Mouse (Mus musculus): Measurements from ENCODE around the gene Cyp2g1. TPM values are rescaled to one million over a fixed set of nuclear protein-coding genes. Genes with fewer than 3 reads are reported as not detected.
"Not testable (repeated sequence)": the region's sequence is repeated elsewhere in the genome, so short reads cannot be mapped to it uniquely, and the experiment has no call there.

The Cyp2g1 gene
- polyA plus RNA-seq, 1 experiment from 2014 or later, result not detected

- H3K4me3 ChIP-seq (ENCODE audit: low read depth, low read length); H3K9ac ChIP-seq (ENCODE audit: low read length); H3K27ac ChIP-seq (ENCODE audit: low read depth); DNase-seq (ENCODE audit: low spot score); H3K4me1 ChIP-seq (replicated peaks; ENCODE audit: control insufficient read depth, insufficient read depth, low read length); H3K9me3 ChIP-seq (ENCODE audit: control insufficient read depth, low read length); H3K4me2 ChIP-seq (ENCODE audit: low read length); H3K27me3 ChIP-seq (replicated peaks; ENCODE audit: control insufficient read depth, insufficient read depth, low read length); H3K36me3 ChIP-seq (ENCODE audit: control insufficient read depth, insufficient read depth, low read length); ATAC-seq (replicated peaks; ENCODE audit: low FRiP score, low TSS enrichment, low read depth): not testable (repeated sequence)
- 59% methylated on average over 7 of the region's 7 CpGs for WGBS
Measured at GRCm38 (mm10) chr7:26832668-26833067, 24.0 kb downstream of the Cyp2g1 start.

- H3K4me2 ChIP-seq (ENCODE audit: low read length); H3K9me3 ChIP-seq (ENCODE audit: control insufficient read depth, low read length); ATAC-seq (replicated peaks; ENCODE audit: low FRiP score, low TSS enrichment, low read depth); H3K27ac ChIP-seq (ENCODE audit: low read depth); DNase-seq (ENCODE audit: low spot score); H3K36me3 ChIP-seq (ENCODE audit: control insufficient read depth, insufficient read depth, low read length); H3K4me1 ChIP-seq (replicated peaks; ENCODE audit: control insufficient read depth, insufficient read depth, low read length); H3K4me3 ChIP-seq (ENCODE audit: low read depth, low read length); H3K27me3 ChIP-seq (replicated peaks; ENCODE audit: control insufficient read depth, insufficient read depth, low read length); H3K9ac ChIP-seq (ENCODE audit: low read length): not testable (repeated sequence)
- WGBS, result 74% methylated on average over 3 of the region's 3 CpGs
Measured at GRCm38 (mm10) chr7:26835059-26835458, 26.4 kb downstream of the Cyp2g1 start, which contains the start of gene Cyp2a5. Cyp2a5 (plus strand) TSS chr7:26835305.

GRCm38 (mm10) chr7:26843400-26843799, 34.7 kb downstream of the Cyp2g1 start:
- H3K27me3 ChIP-seq (replicated peaks; ENCODE audit: control insufficient read depth, insufficient read depth, low read length); DNase-seq (ENCODE audit: low spot score); ATAC-seq (replicated peaks; ENCODE audit: low FRiP score, low TSS enrichment, low read depth); H3K27ac ChIP-seq (ENCODE audit: low read depth); H3K36me3 ChIP-seq (ENCODE audit: control insufficient read depth, insufficient read depth, low read length); H3K4me2 ChIP-seq (ENCODE audit: low read length); H3K4me1 ChIP-seq (replicated peaks; ENCODE audit: control insufficient read depth, insufficient read depth, low read length); H3K9ac ChIP-seq (ENCODE audit: low read length); H3K4me3 ChIP-seq (ENCODE audit: low read depth, low read length); H3K9me3 ChIP-seq (ENCODE audit: control insufficient read depth, low read length): not testable (repeated sequence)
- WGBS, result 68% methylated on average over 2 of the region's 2 CpGs

GRCm38 (mm10) chr7:26850063-26850462, 41.4 kb downstream of the Cyp2g1 start:
- H3K27ac ChIP-seq (ENCODE audit: low read depth); H3K27me3 ChIP-seq (replicated peaks; ENCODE audit: control insufficient read depth, insufficient read depth, low read length); H3K4me2 ChIP-seq (ENCODE audit: low read length); H3K4me1 ChIP-seq (replicated peaks; ENCODE audit: control insufficient read depth, insufficient read depth, low read length); H3K36me3 ChIP-seq (ENCODE audit: control insufficient read depth, insufficient read depth, low read length); H3K9ac ChIP-seq (ENCODE audit: low read length); H3K4me3 ChIP-seq (ENCODE audit: low read depth, low read length); ATAC-seq (replicated peaks; ENCODE audit: low FRiP score, low TSS enrichment, low read depth); DNase-seq (ENCODE audit: low spot score); H3K9me3 ChIP-seq (ENCODE audit: control insufficient read depth, low read length): not testable (repeated sequence)

Other genes with a start within 250 kb of the Cyp2g1 start
- gene Vmn1r185, start 190.4 kb upstream of the Cyp2g1 start, polyA plus RNA-seq (2014; fragmentation: Nextera tagmentation; extraction: Ambion mirVana), result not detected in 2 replicates
- gene Cyp2b23, start 122.5 kb upstream of the Cyp2g1 start, polyA plus RNA-seq (2014; fragmentation: Nextera tagmentation; extraction: Ambion mirVana), result not detected in 2 replicates
- gene Cyp2b19, start 51.8 kb upstream of the Cyp2g1 start, polyA plus RNA-seq (2014; fragmentation: Nextera tagmentation; extraction: Ambion mirVana), result not detected in 2 replicates
- not detected in 2 replicates for gene Cyp2a5, start 26.4 kb downstream of the Cyp2g1 start, polyA plus RNA-seq (2014; fragmentation: Nextera tagmentation; extraction: Ambion mirVana)
- gene Cyp2a22, start 130.5 kb downstream of the Cyp2g1 start, polyA plus RNA-seq (2014; fragmentation: Nextera tagmentation; extraction: Ambion mirVana), result not detected in 2 replicates
- gene Cyp2a12, start 220.2 kb downstream of the Cyp2g1 start, polyA plus RNA-seq (2014; fragmentation: Nextera tagmentation; extraction: Ambion mirVana), result not detected in 2 replicates